ENCODE assay signal across 8 mouse cellular contexts in the genomic region with DNA sequence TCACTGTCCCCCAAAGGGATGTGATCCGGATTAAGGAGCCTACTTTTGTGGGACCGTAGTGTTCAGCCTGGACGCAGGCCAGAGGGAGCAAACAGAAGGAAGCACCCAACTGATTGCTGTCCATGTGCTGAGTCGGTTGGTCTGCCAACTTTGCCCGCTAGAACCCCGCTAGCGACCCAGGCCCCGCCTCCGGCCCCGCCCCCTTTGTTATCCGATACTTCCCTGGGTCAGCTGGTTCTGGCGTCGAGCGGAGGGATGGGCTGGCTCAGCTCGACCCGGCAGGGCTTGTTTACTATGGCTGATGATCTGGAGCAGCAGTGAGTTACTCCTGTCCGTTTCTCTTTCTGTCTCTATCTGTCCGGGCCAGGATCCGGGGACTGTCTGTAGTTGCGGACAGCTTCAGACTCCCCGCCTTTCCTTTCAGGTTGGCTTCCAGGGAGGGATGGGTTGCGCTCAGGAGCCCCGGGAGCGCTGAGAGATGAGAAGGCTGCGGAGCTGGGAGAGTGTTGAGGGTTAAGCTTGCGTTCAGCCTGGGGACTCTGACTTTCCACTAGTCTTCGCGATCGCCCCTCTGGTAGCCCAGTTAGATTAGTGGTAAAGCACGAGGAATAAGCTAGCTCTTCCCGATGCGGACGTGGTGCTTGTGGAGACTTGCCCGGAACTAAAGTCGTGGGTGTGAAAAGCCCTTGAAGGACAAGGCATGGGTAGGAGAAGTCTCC. TPM values are rescaled to one million over a fixed set of nuclear protein-coding genes. Genes with fewer than 3 reads are reported as not detected.
DNase-seq lines count a peak whose midpoint lies in the region; ATAC-seq lines count a peak whose summit lies in the region.

No protein-coding gene starts in this region.

- H3K9ac ChIP-seq in hindbrain, embryonic 15.5 days: peak overlapping the region; percentile 67

- peak overlapping the region; percentile 74 for H3K27ac ChIP-seq in hindbrain, embryonic 15.5 days (replicated peaks)

- H3K4me2 ChIP-seq in hindbrain, embryonic 15.5 days: peak overlapping the region; percentile 92

- ATAC-seq in hindbrain, embryonic 15.5 days (ENCODE audit: low FRiP score, low read depth): peak; percentile 92

- no peaks in the 10 kb centered on the region for H3K9me3 ChIP-seq in hindbrain, embryonic 15.5 days

- peaks cover 28% of the 10 kb centered on the region for H3K4me1 ChIP-seq in hindbrain, embryonic 15.5 days (replicated peaks)

- H3K4me3 ChIP-seq in hindbrain, embryonic 15.5 days: peak overlapping the region; percentile 83

- no peaks in the 10 kb centered on the region for H3K36me3 ChIP-seq in hindbrain, embryonic 15.5 days

- H3K27me3 ChIP-seq in hindbrain, embryonic 15.5 days: no peaks in the 10 kb centered on the region

- DNase-seq in WW6 (ENCODE audit: low read depth, low spot score): peak; percentile 77
- peak; percentile 74 to 88 for DNase-seq in cerebellum, postnatal 4 days (ENCODE audit: low spot score in 2 of 2)
- DNase-seq in frontal cortex, postnatal 36 days (ENCODE audit: low spot score in 2 of 2): peak; percentile 77
- peak; percentile 83 to 89 for DNase-seq in layer of hippocampus, postnatal 36 days
- peak; percentile 96 for DNase-seq in lung, postnatal 25 days (ENCODE audit: low spot score)
- peak; percentile 68 for DNase-seq in retina, adult 2 months (ENCODE audit: low read depth, low spot score)
- peak; percentile 80 to 81 for DNase-seq in thymus, postnatal 36 days

- under 1% methylated on average over 35 of the region's 35 CpGs for WGBS in hindbrain, embryonic 15.5 days

RNA-seq across cellular contexts. Expression of a gene that starts 5.2 kb away (rescaled TPM):
- 58.2 and 66.3 TPM in 2 replicates for polyA plus RNA-seq in hindbrain, embryonic 15.5 days (2015; fragmentation: Nextera tagmentation; extraction: Ambion mirVana)
- total RNA-seq in layer of hippocampus, postnatal 36 days (2021): 10 to 100 TPM; 55.7 to 56.6 TPM

RNA-seq across cellular contexts. Expression of a gene that starts 5.3 kb away (rescaled TPM):
- polyA plus RNA-seq in hindbrain, embryonic 15.5 days (2015; fragmentation: Nextera tagmentation; extraction: Ambion mirVana): 345 and 374 TPM in 2 replicates
- 100 to 1,000 TPM; 123 to 131 TPM for total RNA-seq in layer of hippocampus, postnatal 36 days (2021)

RNA-seq across cellular contexts. Expression of a gene that starts 25.6 kb away (rescaled TPM):
- not detected in 2 replicates for polyA plus RNA-seq in hindbrain, embryonic 15.5 days (2015; fragmentation: Nextera tagmentation; extraction: Ambion mirVana)
- total RNA-seq in layer of hippocampus, postnatal 36 days (2021): not detected

Comparison
In these comparisons a context has a peak if more than half of its experiments do, and no peak if none do; other contexts are left out.
1. Peak in every context shown above with its lines: DNase-seq, ATAC-seq, H3K4me3 ChIP-seq and H3K27ac ChIP-seq.